ENCODE assay signal across 9 mouse cellular contexts in the genomic region with DNA sequence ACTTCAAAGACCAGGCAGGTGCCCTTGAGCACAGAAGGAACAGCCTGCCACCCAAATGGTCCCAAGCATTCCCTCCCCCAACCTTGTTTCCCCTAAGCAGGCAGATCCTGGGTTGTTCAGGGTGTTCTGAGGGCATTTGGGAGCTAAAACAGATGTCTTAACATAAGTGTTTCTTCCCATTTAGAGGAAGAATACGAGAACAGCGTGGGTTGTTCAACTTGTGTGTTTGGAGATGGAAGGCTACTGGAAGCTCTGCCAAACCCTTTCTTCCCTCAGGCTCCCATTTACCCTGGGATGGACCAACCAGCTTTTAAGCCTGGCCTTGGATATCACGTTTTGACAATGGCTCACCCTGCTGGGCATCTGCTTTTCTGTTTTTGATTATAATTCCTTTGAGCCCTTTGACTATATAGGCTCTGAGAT.
A peak's percentile ranks its signal among the peaks of the same experiment; 100 is the strongest.
DNase-seq lines count a peak whose midpoint lies in the region; ATAC-seq and TF ChIP-seq lines count a peak whose summit lies in the region.
"Had no signal": no experiment of that assay in that cellular context is flagged by ENCODE, and none has a peak within 500 bp of the region (broad histone marks: within the 10 kb centered on the region; RNA-seq: fewer than 3 reads in every experiment).

No protein-coding gene starts in this region.

- H3K27ac ChIP-seq in embryonic facial prominence, embryonic 13.5 days: peak overlapping the region; percentile 30; the same call in 1 of the 2 replicates
- H3K27ac ChIP-seq in midbrain, postnatal 0 days (ENCODE audit: low read depth, low read length): no peak overlapping the region

- 17% methylated on average over 3 of the region's 3 CpGs for WGBS in embryonic facial prominence, embryonic 13.5 days
- WGBS in midbrain, postnatal 0 days: 48% methylated on average over 3 of the region's 3 CpGs

- no peaks in the 10 kb centered on the region for H3K9me3 ChIP-seq in embryonic facial prominence, embryonic 13.5 days
- no peaks in the 10 kb centered on the region for H3K9me3 ChIP-seq in midbrain, postnatal 0 days (ENCODE audit: low read length)
- H3K9me3 ChIP-seq: heart, embryonic 13.5 days had no signal

- H3K27me3 ChIP-seq in embryonic facial prominence, embryonic 13.5 days: no peaks in the 10 kb centered on the region
- H3K27me3 ChIP-seq in midbrain, postnatal 0 days (ENCODE audit: insufficient read depth, low read length): no peaks in the 10 kb centered on the region
- H3K27me3 ChIP-seq: heart, embryonic 13.5 days had no signal

- H3K36me3 ChIP-seq in embryonic facial prominence, embryonic 13.5 days: no peaks in the 10 kb centered on the region
- H3K36me3 ChIP-seq in midbrain, postnatal 0 days (ENCODE audit: insufficient read depth, low read length): no peaks in the 10 kb centered on the region
- H3K36me3 ChIP-seq: heart, embryonic 13.5 days had no signal

- no peak overlapping the region for H3K4me2 ChIP-seq in embryonic facial prominence, embryonic 13.5 days
- no peak overlapping the region for H3K4me2 ChIP-seq in midbrain, postnatal 0 days (ENCODE audit: low read depth, low read length, poor library complexity, severe bottlenecking)
- H3K4me2 ChIP-seq: heart, embryonic 13.5 days had no signal

- no peak for ATAC-seq in embryonic facial prominence, embryonic 13.5 days (ENCODE audit: insufficient number of reproducible peaks, insufficient read depth, low FRiP score, low TSS enrichment, low read depth)
- no peak for ATAC-seq in midbrain, postnatal 0 days (ENCODE audit: low FRiP score)
- no peak for ATAC-seq in erythroblast, adult 5-6 weeks (replicated peaks; ENCODE audit: low FRiP score, poor library complexity, severe bottlenecking)

- DNase-seq in adrenal gland, postnatal 14 days: peak; percentile 32
- DNase-seq in adrenal gland, adult 8-10 months: no peak
- peak; percentile 5 for DNase-seq in left cerebral cortex, postnatal 4 days
- DNase-seq in left cerebral cortex, adult 18-20 months (ENCODE audit: low spot score in 2 of 2): no peak
- no peak for DNase-seq in midbrain, postnatal 0 days (ENCODE audit: low spot score)
- DNase-seq in thymus, postnatal 36 days: no peak

- no peak overlapping the region for H3K4me3 ChIP-seq in embryonic facial prominence, embryonic 13.5 days
- no peak overlapping the region for H3K4me3 ChIP-seq in midbrain, postnatal 0 days (ENCODE audit: low read depth, low read length)
- H3K4me3 ChIP-seq: heart, embryonic 13.5 days had no signal

- no peak overlapping the region for H3K9ac ChIP-seq in embryonic facial prominence, embryonic 13.5 days
- H3K9ac ChIP-seq in midbrain, postnatal 0 days (replicated peaks; ENCODE audit: low read length, poor library complexity, severe bottlenecking): no peak overlapping the region
- H3K9ac ChIP-seq: heart, embryonic 13.5 days had no signal

- TF ChIP-seq CTCF in midbrain, postnatal 0 days (IDR thresholded peaks at IDR 0.05): 0 out of 2 replicates have a peak, but pooled peaks have one; percentile 17

- intact Hi-C loops in left cerebral cortex, postnatal 4 days (cut with DNase I): no loop called here

- peaks cover 18% of the 10 kb centered on the region for H3K4me1 ChIP-seq in embryonic facial prominence, embryonic 13.5 days
- no peaks in the 10 kb centered on the region for H3K4me1 ChIP-seq in midbrain, postnatal 0 days (ENCODE audit: insufficient read depth, low read length)

Comparison
In these comparisons a context has a peak if more than half of its experiments do, and no peak if none do; other contexts are left out.
1. DNase-seq: peak in adrenal gland, postnatal 14 days (single experiment) and left cerebral cortex, postnatal 4 days (single experiment); none in adrenal gland, adult 8-10 months (single experiment), left cerebral cortex, adult 18-20 months (0 of 2), midbrain, postnatal 0 days (single experiment) and thymus, postnatal 36 days (0 of 2).